Mouse (Mus musculus) cortical plate, adult 2 months (tissue): ENCODE data around the gene Kctd17. TPM values are rescaled to one million over a fixed set of nuclear protein-coding genes. Genes with fewer than 3 reads are reported as not detected.

Experiments used
- H3K27ac ChIP-seq: fragments of 200-500 bp; 2 replicates; pipeline ENCODE4 v1.5.1; 2012; ENCODE audit warnings: low read length, control low read depth, inconsistent platforms; ENCODE audit not compliant: insufficient read depth
- H3K4me1 ChIP-seq: fragments of 200-500 bp; 2 replicates; pipeline ENCODE4 v1.6.1; 2011; ENCODE audit warnings: low read length; ENCODE audit not compliant: control insufficient read depth, insufficient read depth
- H3K4me3 ChIP-seq: fragments of 200-500 bp; 2 replicates; pipeline ENCODE4 v1.5.1; 2011; ENCODE audit warnings: mild to moderate bottlenecking, low read length, control low read depth; ENCODE audit not compliant: insufficient read depth
- CTCF ChIP-seq: fragments of 200-500 bp; IDR thresholded peaks from 2 replicates; pipeline ENCODE4 v1.5.1; 2011; ENCODE audit warnings: mild to moderate bottlenecking, control low read depth, low read length; ENCODE audit not compliant: insufficient read depth; ENCODE audit errors: extremely low read depth
- POLR2A ChIP-seq: fragments of 200-500 bp; IDR thresholded peaks from 2 replicates; pipeline ENCODE4 v1.6.1; 2011; ENCODE audit warnings: mild to moderate bottlenecking, low read length, control low read depth; ENCODE audit not compliant: insufficient read depth; ENCODE audit errors: extremely low read depth
- polyA plus RNA-seq: library from polyadenylated mRNA; depleted of rRNA; stranded (reverse); fragments of >200 nt; gene quantifications from 2 replicates; pipeline ENCODE4 v1.2.3, GENCODE M21; 2012; rRNA removed

The Kctd17 gene
- polyA plus RNA-seq = 489 and 526 TPM in 2 replicates

- H3K4me1 ChIP-seq = peaks cover 2% of the 10 kb centered on the region; the same call in 1 of the 2 replicates
- H3K27ac ChIP-seq = peak within 1 kb of the TSS; percentile 82
- TF ChIP-seq CTCF = no peak
- peak; percentile 78 for TF ChIP-seq POLR2A
- H3K4me3 ChIP-seq = peak within 1 kb of the TSS; percentile 74
These were observed at the start of gene Kctd17 for GRCm38 (mm10) chr15:78428391-78429138. Gene Kctd17 (plus strand): TSS chr15:78428564.

GRCm38 (mm10) chr15:78380208-78380607, 48.2 kb upstream of the Kctd17 start:
- H3K4me3 ChIP-seq = no peak overlapping the region
- no peak overlapping the region for H3K27ac ChIP-seq
- TF ChIP-seq CTCF = no peak
- TF ChIP-seq POLR2A = no peak
- H3K4me1 ChIP-seq = peaks cover 4% of the 10 kb centered on the region; the same call in 1 of the 2 replicates

DNA sequence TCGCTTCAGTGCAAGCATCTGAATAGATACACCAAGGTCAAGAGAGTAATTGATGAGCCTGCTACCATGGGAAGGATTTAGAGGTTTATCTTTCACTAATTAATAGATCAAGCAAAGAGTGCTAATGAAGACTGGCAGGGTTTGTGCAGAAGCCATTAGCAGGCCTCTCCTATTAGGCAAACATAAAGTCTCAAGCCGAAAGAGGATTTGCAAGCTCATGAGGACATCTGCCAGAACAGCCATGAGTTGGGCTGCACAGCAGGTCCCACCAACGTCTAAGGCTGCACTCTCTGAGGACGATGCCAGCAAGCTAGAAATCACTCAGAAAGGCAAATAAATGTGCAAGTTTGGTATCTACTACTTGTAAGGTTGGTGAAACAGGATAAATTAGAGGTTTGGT, 47.6 kb upstream of the Kctd17 start:
- no peak overlapping the region for H3K4me3 ChIP-seq
- no peak for TF ChIP-seq POLR2A
- TF ChIP-seq CTCF = no peak
- no peak overlapping the region for H3K27ac ChIP-seq
- peaks cover 4% of the 10 kb centered on the region; the same call in 1 of the 2 replicates for H3K4me1 ChIP-seq

DNA sequence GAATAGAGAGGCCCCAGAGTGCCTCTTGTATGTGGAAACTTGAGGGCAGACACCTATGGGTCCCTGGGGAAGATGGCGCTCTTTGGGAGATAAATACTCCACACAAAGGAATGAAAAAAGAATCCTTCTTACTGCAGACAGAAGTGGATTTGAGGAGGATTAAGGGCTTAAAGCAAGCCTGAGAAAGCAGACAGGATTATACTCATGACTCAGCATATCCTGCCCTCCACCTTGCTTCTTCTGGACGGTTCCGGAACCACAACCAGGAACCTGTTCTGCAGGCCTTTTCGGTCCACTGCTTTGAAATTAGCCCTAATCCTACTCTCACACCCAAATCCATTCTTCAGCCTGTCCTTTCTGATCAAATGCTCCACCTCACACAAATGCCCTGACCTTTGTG, 46.2 kb upstream of the Kctd17 start:
- Histone ChIP-seq H3K4me3 (no peak overlapping the region), H3K4me1 (peaks cover 4% of the 10 kb centered on the region; the same call in 1 of the 2 replicates), H3K27ac (no peak overlapping the region)
- no peak for TF ChIP-seq POLR2A
- TF ChIP-seq CTCF = no peak

DNA sequence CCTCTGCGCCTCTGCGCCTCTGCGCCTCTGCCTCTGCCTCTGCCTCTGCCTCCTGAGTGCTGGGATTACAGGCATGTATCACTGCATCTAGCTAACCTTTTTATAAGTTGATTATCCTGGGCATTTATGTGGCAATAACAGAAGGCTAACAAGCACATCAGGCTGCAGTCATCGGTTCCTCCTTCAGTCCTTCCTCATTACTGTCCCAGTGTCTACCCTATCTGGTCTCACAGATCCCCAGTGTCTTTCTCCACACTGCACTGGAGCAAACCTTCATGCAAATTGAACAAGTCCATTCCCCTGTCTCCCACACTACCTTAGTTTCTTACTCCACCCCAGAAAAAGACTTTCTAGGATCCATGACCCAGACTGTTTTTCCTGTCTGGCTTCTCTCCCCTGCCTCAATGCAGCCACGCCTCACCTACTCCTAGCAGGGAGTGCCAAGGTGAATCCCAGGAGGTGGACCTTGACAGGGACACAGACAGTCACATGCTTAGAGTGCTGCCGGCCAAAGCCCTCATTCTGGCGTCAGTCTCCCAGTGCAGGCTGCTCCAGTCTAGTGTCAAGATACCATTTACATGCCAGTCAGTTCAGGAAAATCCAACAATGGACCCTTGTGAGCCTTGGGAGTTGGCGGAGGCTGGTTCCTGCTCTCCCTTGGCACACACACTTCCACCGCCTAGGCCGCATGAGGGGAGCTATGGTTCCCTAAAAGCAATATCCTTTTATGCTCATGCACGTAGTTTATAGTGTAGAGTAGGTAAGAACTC, 44.7 kb upstream of the Kctd17 start:
- H3K4me3 ChIP-seq = no peak overlapping the region
- H3K27ac ChIP-seq = peak overlapping the region; percentile 79; the same call in 1 of the 2 replicates
- H3K4me1 ChIP-seq = 0 out of 2 replicates have a peak, but pooled peaks cover 4% of the 10 kb centered on the region
- TF ChIP-seq CTCF (no peak), POLR2A (no peak)

DNA sequence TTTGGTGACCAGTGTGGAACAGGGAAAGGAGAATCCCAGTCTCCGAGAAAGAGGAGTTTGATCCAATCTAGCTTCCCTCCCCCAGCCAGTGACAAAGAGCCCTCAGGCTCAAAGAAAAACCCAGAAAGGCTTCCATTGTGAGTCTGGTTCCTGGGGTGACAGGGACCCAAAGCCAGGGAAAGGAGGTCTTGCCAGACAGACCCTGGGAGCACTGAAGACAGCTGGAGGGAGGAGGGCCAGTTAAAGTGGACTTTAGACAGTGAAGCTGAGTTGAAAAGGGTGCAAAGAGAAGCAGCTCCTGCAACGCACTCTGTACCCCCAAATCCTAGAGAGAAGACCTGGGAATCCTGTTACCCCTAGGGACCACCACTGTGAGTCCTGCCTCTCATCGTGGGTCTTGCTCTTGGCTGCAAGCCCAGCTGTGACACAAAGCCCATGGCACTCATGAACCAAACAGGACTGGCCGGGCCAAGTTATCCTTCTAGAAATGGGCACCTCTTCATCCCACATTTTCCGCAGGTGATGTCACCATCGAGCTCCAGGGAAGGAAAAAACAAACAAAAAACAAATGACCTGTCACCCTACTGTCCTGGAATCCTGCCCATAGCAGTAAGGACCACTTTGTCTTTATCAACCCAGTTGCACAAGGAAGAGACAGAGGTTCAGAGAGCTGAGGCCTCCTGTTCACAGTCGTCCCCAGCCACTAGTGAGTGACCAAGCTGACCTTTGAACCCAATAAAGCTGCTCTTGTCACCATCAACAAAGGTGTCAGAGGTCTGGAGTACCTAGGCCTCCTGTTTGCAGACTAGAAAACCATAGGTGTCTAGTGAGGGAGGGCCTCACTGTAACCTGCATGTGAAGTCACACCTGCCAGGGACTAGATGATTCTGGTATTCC, 43.9 kb upstream of the Kctd17 start:
- TF ChIP-seq POLR2A = no peak
- no peak for TF ChIP-seq CTCF
- Histone ChIP-seq H3K4me3 (no peak overlapping the region), H3K4me1 (0 out of 2 replicates have a peak, but pooled peaks cover 4% of the 10 kb centered on the region), H3K27ac (peak overlapping the region; percentile 41)

DNA sequence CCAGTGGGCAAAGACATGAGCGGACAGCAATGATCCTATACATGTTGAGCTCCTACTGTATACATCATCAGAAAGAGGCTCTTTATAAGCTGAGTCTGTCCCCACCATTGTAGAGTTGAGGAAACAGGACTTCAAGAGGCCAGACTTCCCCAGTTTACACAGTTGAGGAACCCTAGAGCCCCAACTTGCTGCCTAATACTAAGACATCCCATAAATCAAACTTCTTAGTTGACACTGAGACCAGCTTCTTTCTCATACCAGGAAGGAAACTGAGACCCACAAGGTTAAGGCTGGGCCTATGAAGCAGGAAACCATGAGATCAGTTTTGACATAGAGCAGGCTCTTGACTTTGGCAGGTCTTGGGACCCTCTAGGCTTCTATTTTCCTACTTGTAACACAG, 42.8 kb upstream of the Kctd17 start:
- H3K4me1 ChIP-seq = 0 out of 2 replicates have a peak, but pooled peaks cover 4% of the 10 kb centered on the region

GRCm38 (mm10) chr15:78390855-78391254, 37.5 kb upstream of the Kctd17 start:
- Histone ChIP-seq H3K4me1 (no peaks in the 10 kb centered on the region), H3K4me3 (no peak overlapping the region), H3K27ac (no peak overlapping the region)
- TF ChIP-seq POLR2A (no peak), CTCF (no peak)

More for the DNA sequence above, 42.8 kb upstream of the Kctd17 start:
- TF ChIP-seq POLR2A (no peak), CTCF (no peak)
- Histone ChIP-seq H3K4me3 (no peak overlapping the region), H3K27ac (no peak overlapping the region)

DNA sequence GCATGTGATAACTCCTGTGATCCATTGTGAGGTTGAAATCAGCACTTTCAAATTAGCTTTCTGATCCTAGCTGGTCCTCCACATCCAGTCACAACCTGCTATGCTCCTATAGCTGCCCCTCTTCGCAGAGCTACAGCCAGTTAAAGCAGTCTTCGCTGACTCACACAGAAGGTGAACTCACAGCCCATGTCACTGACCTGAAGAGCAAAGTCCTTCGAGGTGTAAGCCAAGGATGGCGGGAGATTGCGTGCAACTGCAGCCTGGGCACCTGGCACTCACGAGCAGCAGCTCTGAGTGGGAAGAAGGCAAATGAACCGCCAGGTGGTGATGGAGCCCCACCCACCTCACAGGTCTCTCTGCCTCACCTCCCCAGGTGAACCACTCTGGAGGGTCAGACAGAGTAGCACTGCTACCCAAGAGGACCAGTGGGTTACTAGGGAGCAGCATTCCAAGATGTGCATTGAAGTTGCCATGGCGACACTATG, 32.8 kb upstream of the Kctd17 start, which contains the start of gene Tex33:
Gene Tex33, minus strand, starts transcription at position 435 of the 485 bp plus-strand sequence.
- TF ChIP-seq CTCF = no peak
- no peak for TF ChIP-seq POLR2A
- no peaks in the 10 kb centered on the region for H3K4me1 ChIP-seq
- no peak within 1 kb of the TSS for H3K27ac ChIP-seq
- H3K4me3 ChIP-seq = no peak within 1 kb of the TSS
